Mouse (Mus musculus) embryo, embryonic 11.5 days (tissue): ENCODE results near the gene Neurl1b.

ENCODE experiments used
- DNase-seq: peaks from one replicate; pipeline ENCODE4 v3.0.0-alpha.2; 2012; ENCODE audit warnings: low read depth, low spot score

Gene Neurl1b

DNA sequence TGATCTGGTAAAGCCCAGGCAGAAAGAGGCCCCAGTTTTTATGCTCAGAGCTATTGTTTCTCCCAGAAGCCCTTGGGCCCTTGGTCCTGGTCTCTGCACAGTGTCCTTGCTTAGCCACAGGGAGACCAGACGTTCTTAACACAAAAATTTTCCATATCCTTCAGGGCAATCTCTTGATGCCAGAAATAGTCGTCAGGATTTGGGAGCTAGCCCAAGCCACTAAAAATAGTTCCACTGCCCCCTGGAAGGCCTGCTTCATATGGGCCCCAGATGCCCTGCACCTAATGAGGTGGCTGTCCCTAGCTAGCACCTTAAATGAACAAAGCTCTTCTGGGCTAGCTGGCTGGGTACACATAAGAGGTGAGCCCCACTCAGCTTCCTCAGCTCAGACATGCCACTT, 76.3 kb downstream of the Neurl1b start:
- DNase-seq, result no peak

DNA sequence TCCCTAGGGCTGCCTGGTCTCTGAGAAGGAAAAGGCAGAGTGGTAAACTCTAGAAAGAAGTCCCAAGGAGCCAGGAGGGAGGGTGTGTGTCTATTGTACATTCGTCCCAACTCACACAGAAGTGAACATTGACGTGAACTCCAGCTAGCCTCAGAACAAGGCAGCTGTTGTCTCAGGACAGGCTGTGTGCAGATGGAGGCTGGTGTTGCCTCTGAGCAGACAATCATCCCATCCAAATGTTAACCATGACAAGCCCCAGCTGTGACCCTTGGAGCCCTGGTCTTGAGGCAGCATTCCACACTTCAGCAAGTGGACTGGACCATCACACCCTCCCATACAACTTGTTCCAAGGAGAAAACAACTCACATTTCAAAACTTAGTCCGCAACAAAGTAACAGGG, 77.6 kb downstream of the Neurl1b start:
- no peak for DNase-seq

DNA sequence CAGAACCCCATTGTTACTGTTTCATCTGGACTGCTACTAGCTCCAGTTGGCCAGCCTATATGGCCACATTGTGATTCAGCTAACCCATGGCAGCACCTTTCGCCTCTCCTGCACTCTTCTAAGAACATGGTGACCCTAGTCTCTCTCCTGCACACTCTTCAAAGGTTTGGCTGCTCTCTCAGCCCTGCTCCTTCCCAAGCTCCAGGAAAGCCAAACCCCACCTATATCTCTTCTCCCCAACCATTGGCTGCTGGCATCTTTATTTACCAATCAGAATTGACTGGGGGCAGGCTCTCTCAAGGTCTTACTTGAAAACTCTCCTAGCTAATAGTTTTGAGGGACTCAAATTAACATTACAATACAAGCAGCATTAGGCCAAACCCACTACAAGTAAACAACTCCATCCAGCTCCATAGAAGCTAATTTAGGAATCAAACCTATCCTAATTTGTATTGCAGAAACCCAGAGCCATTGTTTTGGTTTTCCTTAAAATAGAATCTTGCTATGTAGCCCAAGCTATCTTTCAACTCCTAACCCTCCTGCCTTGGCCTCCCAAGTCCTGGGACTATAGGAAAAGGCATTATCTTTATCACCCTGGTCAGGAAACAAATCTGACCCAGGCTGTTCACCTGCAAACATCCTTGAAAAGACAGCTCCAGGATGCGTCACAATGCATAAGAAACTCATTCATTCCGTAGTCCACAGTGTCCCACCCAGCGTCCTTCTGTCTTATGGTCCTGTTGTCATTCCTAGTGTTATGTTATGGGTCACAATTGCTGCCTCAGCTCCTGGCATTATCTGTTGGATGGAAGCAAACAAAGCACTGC, 80.2 kb downstream of the Neurl1b start:
- DNase-seq, result no peak
